Mouse (Mus musculus) urinary bladder, postnatal 10 days (tissue): ENCODE data around the gene Fnip2.
"Not testable (repeated sequence)": the region's sequence is repeated elsewhere in the genome, so short reads cannot be mapped to it uniquely, and the experiment has no call there.

Experiments used
- DNase-seq: peaks from one replicate; pipeline ENCODE4 v3.0.0; 2022; ENCODE audit warnings: low spot score

Gene Fnip2

DNA sequence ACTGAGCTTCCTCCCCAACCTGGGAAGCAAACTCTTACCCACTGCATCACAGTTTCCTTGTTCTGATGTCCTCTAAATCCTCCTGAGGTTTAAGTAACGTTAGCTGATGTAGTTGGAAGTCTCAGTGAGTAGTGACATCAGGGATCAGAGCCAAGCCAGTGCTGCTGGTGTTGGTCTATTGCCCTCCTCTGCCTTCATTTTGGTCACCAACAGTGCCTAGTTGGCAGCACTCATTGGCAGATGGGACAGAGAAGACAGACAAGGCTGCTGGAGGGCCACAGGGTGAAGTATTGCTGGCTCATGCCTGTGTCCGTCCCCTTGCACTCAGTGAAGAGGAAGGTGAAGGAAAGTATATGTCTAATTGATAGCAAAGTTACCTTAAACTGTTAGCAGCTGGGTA is 91.6 kb downstream of the Fnip2 start:
- DNase-seq = no peak

DNA sequence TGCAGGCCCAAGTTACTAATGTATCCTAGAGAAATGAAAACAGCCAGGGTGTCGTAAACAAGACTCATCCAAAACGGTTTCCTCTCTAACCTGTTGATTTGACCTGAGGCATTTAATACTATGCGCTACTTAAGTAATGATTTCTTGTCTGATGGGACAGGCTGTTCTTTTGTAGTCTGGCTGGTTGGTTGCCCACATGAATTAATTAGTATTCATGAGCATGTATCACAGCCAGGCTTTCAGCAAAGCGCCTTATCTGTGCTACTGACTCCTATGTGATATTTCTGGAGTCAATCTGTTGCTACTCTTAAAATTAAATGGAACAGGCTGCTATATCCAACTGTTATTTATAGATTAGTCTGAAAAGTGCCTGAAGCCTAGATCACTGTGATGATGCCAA is 92.7 kb downstream of the Fnip2 start:
- DNase-seq = no peak

DNA sequence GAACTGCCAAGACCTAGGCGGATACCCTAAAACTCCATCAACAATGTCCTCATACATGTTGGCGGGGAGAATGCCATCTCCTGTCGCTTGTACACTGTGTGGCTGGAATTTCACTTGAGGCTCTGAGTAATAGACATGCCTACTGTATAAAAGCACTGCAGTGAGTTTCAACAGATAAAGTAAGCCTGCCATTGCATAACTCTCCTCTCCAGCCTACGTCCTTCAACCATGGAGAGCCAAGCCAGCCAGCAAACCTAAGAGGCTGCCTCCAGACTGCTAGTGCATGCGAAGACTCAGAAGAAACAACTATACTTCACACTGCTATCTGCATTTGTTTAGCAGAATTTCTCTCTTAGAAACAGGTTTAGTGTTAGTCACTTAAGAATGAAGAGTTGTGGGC is 95.2 kb downstream of the Fnip2 start:
- DNase-seq = no peak

DNA sequence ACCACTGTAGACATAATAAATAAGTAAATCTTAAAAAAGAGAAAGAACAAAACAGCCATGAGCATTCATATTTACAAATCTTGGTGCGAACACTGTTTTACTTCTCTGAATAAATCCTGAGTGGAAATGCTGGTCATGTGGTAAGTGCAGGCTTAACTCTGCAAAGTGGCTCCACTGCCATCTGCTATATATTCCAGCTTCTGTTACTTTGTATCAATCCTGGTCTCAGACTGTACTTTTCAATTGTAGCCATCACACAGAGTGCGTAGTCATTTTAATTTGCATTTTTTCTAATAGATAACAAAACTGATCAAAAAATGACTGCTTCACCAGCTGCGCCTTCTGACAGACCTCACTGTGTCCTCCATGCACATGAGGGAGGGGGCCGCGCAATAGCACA is 98.2 kb downstream of the Fnip2 start:
- DNase-seq = no peak

DNA sequence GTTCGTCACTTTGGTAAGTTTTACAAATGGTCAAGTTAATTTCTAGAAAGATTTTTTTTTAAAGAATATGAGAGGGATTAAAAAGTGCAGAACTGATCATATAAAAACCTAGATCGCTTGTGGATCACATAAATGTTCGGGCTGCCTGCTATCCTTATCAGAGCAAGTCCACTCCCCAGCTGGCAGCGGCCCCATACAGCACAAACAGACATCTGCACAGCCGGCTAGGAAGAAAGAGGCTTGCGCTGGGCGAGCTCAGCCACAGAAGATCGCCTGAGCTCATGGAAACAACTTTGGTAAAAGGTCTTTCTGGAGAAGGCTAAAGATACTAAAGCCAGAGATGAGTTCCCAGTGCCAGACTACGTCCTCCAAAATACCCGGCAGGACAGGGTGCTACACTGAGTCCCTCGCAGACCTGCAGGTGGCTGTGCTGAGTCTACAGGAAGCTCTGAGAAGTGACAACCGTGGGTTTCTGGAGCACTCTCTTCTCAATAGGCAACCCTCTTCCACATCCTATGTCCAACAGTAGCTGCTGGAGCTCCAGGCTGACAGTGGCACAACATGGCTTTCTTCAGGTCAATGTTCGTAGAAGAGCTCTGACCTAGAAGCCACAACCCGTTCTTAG is 108.8 kb downstream of the Fnip2 start:
- DNase-seq = no peak

DNA sequence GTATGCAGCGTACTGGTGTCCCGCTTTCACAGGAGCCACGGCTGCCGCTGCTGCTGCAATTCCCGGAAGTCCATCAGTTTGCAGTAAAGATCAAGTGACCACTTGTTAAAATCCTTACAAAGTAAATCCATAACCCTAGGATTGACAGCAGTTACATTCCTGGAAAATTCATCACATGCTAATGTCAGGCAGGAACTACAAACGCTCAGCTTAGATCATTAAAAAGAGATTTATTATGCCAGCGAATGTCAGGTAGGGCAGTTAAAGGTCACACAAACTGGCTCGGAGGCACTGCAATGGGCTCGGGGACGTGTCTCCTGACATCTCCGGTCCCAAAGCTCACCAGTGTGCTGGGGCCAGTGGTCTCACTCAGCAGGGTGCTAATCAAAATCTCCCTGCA is 111.8 kb downstream of the Fnip2 start:
- no peak for DNase-seq

DNA sequence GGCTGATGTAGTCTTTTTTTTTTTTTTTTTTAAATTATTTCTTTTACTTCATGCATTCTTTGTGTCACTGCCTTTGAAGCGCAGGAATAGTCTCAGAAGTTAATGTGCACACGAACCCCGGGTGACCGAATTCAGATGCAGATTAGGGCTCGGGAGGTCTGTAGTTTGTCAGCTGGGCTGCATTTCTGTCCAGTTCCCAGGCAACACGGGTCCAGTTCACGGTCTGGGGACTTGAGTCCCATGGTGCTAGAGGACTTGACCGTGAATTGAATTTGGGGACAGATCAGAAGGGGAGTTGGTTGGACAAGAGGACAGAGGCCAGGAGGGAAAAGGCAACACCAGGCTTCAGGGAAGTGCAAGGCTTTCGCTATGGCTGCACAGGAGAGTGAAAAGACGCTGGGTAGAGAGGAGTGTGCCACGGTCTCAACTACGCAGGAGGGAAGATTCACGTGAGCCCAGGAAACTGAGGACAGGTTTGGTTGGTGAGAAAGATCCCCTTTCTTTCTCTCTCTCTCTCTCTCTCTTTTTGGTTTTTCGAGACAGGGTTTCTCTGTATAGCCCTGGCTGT is 114.8 kb downstream of the Fnip2 start:
- no peak for DNase-seq

DNA sequence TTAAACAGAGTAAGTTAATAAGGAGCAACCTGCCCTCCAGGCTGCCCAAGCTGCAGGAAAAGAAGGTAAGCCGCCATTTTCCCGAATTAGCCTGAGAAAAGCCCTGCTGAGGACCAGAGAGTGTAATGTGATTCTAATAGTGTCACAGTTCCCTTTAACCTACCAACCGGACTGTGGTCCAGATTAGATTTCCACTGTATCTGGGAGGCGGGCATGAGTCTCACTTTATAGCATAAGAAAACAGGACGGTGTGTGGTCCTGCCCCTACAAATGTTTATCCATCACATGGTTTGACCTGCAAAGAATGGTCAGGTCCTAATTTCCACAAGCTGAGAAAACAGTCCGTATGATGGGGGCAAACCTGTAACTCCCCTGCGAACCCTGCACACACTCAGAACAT is 118.2 kb downstream of the Fnip2 start:
- DNase-seq = no peak

DNA sequence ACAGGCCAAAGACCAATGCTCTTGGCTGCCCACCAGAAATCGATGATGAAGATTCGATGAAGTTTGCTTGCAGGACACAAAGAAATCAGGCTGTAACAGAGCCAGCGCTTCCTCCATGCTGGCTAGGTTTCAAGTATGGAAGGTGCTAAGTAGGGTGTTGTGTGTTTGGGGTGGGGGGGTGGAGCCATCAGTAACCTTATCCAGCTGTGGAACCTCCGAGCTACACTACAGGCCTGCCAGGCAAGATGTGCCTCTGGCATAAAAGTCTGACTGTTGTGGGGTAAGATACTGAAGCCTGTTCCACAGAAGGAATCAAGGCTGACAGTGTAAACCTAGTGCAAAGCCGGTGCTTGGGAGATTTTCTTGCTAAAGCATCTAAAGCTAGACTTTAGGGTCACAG is 119.2 kb downstream of the Fnip2 start:
- no peak for DNase-seq

DNA sequence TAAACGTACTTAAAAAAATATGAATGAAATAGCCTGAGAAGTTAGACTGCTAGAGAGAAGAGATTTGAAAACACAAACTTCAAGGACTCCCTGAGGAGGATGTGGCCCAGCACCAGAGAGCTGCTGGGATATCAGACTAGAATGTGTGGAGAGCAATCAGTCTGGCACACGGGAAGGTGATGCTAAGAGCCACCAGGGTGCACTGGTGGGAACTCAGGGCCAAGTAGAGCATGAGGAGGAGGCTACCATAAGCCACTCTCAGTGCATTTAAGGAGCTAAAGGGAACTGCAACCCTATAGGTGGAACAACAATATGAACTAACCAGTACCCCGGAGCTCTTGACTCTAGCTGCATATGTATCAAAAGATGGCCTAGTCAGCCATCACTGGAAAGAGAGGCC is 120.9 kb downstream of the Fnip2 start:
- DNase-seq = not testable (repeated sequence)

DNA sequence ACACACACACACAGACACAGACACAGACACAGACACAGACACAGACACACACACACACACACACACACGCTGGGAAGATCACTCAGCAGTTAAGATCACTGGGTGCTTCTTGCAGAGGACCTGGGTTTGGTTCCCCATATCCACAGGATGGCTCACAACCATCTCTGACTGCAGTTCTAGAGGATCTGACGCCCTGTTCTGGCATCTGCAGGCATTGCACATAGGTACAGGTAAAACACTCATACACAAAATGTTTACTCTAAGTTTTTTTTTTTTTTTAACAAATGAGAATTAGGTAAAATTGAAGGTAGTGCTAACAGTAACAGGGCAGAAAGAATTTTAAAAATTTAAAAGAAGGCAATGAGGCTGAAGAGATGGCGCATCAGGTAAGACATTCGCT is 121.5 kb downstream of the Fnip2 start:
- DNase-seq = no peak

DNA sequence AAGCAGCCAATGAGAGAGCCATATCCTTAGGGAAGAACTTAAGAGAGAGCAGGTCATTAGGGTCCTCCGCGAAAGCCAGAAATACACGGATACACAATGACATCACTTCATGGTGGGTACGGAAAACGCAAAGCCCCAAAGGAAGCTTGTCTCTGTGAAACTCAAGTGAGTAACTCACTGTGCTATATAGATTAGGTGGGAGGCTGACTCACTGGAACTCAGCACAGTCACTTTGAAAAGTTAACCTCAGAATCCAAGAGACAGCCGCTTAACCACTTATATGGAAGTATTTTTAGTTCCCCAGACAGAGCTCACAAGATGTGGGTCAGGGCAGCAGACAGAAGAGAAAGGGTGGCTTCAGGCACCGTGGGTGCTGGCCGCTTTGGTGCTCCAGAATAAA is 122.6 kb downstream of the Fnip2 start:
- DNase-seq = no peak

DNA sequence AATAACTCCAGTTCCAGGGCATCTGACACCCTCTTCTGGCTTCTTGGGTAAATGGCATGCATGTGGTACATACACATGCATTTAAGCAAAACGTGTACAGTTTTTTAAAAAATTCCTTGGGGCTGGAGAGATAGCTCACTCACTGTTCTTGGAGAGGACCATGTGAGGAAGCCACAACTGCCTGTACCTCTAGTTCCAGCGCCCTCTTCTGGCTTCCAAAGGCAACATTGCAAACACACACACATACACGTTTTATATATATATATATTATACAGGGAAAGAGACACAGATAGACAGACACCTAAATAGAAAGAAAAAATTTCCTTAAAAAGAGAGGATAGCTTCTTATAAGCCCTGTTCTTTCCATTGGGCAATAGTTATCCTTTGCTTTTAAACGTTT is 123.7 kb downstream of the Fnip2 start:
- DNase-seq = no peak

DNA sequence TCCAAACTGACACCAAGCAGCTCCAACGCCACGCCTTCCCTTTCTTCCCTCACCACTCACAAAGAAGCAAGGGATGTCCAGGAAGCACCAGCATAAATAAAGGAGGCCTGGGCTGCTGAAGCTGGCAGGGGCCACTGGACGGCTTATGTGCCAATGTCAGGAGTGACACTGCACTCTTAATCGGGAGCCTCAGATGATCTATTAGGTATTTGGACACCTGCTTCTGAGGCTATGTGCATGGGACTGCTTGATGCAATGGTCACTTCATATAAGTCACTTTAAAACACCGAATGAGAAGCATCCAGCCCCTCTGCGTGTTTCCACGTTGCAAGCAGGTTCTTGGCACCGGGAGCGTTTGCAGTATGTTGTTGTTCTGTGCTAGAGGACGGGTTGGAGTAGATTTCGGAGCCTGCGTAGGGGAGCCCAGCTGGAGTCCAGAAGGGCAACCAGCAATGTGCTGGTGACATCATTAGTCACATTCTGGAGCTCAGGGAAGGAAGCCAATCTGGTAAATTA is 126.6 kb downstream of the Fnip2 start:
- DNase-seq = no peak

DNA sequence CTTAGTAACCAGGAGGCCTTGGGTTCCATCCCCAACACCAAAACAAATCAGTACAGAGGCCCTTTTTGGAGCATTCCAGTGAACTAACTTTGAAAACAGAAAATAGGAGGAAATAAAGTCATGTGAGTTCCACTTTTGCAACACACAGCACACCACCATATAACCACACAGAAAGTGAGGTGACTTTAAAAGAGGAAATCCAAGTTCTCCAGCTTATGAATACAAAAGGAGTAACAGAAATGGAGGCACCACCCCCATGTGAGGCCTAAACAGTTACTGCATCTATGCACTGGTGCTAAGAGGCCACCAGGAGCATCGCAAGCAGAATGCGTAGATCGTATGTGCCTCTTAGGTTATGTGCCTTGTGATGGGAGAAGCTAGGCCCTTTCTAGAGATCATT is 129.3 kb downstream of the Fnip2 start:
- no peak for DNase-seq

DNA sequence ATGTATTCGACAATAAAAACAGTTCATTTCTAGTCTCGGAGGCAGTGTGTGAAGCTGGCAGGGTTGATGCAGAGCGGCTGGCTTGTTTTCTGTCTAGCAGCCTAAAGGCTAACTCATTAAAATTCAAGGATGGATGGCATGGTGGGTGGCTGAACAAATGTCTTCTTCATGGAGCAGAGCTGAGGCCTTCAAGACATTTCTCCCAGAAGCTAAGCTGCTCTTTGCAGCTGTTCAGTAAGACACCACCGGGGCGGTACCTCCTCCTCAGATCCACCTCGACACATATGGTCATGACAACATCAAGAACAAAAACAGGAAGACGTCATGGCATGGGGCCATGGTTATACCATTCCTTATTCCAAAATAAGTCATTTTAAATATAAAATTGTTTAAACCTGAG is 131.4 kb downstream of the Fnip2 start:
- no peak for DNase-seq

DNA sequence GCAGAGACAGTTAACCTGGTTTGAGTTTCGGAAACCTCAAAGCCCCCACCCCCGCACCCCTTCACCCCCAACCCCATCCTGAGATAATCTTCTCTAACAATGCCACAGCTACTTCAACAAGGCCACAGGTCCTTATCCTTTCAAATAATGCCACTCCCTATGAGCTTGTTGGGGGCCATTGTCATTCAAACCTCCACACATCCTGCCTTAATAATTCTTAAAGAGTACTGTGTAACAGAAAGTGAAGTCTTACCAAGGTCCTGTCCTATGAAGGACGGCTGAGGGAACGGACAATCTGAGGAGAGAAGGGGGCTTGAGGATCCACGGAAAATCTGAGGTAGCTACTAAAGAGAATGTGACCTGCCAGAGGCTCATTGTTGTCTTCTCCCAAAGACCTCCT is 132.6 kb downstream of the Fnip2 start:
- DNase-seq = no peak

DNA sequence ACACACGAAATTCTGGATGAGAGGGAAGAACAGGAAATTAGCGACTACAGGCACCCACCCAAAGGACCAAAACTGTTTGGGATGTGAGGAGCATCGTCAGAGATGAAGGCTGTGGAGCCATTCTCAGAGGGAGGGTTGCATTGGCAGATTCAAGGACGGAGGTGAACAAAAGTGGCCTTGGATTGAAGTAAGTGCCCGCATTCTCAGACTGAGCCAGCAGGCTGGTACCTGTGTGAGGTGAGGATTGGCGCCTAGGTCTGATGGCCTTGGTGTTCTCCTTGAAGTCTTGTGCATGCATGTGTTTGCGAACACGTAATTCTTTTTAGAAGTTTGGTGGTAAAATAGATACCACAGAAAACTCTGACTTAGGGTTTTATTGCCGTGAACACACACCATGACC is 133.2 kb downstream of the Fnip2 start:
- DNase-seq = no peak

DNA sequence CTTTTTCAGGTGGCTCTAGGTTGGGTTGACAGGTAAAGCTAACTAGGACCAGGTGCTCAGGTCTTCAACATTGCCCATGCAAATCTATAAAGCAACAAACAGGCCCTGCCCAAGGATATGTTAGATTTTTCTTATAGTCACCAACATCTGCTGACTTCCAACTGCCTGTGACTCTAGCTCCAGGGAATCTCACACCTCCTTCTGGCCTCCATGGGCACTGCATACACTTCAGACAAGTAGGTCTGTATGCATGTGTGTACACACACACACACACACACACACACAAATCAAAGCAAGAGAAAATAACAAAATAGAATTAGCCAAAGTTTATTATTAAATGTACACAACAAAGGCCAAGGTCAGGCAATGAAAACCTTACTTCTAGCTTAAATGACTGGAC is 134.0 kb downstream of the Fnip2 start:
- no peak for DNase-seq

DNA sequence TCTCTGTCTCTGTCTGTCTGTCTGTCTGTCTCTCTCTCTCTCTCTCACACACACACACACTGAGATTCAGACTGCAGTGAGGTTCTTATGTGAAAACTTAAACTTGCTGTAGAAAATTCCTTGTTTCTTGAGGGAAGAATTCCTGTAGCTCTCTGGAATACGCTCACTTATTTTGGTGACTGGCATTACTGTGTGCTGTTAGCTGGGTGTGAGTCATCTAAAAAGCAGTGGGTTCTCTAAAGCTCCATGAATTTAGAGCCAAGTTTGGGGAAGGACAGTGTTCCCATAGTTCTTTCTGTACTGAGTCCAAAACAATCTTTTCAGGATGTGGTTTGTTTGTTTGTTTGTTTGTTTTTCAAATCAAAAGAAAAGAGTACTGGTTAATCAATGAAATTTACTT is 142.2 kb downstream of the Fnip2 start:
- no peak for DNase-seq

DNA sequence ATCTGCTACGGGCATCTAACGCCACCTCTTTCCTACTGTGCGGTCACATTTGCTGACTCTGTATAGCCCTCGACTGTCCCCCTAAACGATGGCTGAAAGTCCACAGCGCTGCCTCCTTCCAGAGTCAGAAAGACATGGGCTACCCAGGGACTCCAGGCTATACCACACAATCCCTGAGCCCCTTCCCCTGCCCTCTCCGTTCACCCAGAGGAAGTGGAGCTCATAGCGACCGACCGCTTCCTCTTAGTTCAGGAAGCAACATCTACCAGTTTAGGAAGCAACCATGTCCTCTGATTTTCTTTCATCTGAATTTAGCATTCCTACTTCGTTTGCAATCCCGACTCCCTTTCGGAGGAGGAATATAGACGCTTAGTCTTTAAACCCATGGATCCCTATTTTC is 148.7 kb downstream of the Fnip2 start:
- no peak for DNase-seq

DNA sequence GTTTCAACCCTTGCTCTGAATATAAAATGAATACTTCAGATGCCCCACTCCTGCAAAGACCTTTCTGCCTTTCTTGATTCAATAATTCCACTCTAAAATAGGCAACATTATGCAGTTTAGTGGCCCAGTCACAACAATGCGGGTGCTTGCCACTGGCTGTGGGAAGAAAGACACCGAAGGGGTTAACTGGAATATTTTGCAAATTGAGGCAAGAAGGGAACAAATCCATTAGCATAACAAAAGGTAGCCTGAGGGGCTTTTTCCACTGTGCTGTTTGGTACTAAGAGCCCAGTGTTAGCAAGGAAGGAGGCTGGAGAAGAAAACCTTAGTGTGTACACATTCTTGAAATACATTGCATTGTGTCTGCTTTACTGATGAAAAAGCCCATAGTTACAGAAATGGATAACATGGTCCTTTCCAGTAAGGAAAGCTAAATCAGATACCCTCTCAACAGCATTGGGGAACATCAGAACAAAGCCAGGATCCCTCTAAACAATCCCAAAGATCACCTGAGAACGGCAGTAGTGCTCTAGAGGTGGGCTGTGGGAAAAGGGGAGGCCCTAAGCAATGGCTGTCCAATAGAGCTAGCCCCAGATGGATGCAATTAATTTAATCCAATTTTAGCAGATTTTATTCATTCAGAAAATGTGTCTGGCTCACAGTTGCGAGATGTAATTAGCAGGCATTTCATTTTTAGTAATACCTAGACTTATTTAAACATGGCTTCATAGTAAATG is 150.5 kb downstream of the Fnip2 start:
- no peak for DNase-seq

DNA sequence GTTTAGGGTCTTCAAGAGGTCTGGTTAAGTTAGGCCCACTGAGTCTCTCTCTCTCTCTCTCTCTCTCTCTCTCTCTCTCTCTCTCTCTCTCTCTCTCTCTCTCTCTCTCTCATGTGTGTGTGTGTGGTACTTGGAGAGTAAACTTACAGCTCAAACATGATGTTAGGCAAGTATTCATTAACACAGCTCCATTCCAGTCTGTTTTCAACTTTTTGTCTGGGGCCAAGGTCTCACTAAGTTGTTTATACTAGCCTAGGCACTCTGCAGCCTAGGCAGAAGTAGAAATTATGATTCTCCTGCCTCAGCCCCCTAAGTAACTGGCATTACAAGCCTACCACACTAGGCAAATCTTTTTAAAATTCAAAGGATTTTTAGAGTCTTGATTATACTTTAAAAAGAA is 151.7 kb downstream of the Fnip2 start:
- no peak for DNase-seq

DNA sequence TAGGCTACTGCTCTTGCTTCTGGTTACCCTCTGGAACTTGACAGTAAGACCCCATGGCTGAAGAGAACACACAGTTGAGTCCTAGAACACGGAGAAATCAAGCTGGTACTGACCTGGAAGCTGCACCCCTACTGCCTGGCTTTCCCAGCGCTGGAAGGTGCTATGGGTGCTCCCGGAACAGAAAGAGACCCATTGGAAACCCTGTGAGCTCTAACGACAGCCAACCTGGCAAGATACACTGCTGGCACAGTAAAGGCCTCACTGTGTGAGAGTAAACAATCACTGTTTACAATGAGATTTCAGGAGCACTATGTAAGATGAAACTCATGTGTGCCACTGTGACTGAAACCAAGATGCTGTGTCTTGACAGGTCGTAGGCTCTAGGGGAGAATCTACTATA is 152.5 kb downstream of the Fnip2 start:
- DNase-seq = no peak
